Mouse (Mus musculus): ENCODE data around the gene Eno1. TPM values are rescaled to one million over a fixed set of nuclear protein-coding genes. Genes with fewer than 3 reads are reported as not detected.

Eno1 gene
- polyA plus RNA-seq, 1 experiment from 2014 or later = 1,728 TPM

- no peak overlapping the region for H3K4me2 ChIP-seq (replicated peaks; ENCODE audit: low read depth, low read length)
- no peaks in the 10 kb centered on the region for H3K27me3 ChIP-seq (ENCODE audit: control insufficient read depth, insufficient read depth, low read length)
- peak overlapping the region; percentile 49; the same call in 1 of the 2 replicates for H3K27ac ChIP-seq (ENCODE audit: low read depth, low read length)
- no peak for ATAC-seq (ENCODE audit: low FRiP score, low TSS enrichment)
- H3K4me3 ChIP-seq (ENCODE audit: low read length) = no peak overlapping the region
- 33% methylated on average over 8 of the region's 8 CpGs for WGBS
- no peaks in the 10 kb centered on the region for H3K9me3 ChIP-seq (ENCODE audit: control insufficient read depth, low read length)
- H3K9ac ChIP-seq (ENCODE audit: low read depth, low read length) = no peak overlapping the region
- H3K4me1 ChIP-seq (ENCODE audit: control insufficient read depth, insufficient read depth, low read length) = peaks cover 40% of the 10 kb centered on the region
- H3K36me3 ChIP-seq (ENCODE audit: control insufficient read depth, insufficient read depth, low read length) = peaks cover 9% of the 10 kb centered on the region; the same call in 1 of the 2 replicates
Observed at GRCm38 (mm10) chr4:150234599-150235327, 1.8 kb upstream of the Eno1 start.

DNA sequence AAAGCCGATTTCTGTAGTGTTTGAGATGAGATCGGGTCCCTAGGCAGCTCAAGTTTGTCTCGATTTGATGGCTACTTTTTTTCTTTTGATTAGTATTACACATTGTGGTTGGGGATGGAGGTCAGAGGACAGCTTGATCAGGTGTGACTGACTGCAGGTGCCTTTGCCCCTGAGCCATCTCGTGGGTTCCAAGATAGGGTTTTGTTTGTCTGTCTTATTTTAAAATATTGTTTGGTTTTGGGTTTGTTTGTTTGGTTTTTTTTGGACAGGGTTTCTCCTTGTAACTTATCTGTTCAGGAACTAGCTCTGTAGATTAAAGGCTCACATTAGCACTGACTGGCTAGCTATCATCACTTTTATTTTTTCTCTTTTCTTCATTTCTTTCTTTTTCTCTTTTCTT is 936 bp upstream of the Eno1 start:
- no peak for ATAC-seq (ENCODE audit: low FRiP score, low TSS enrichment)

DNA sequence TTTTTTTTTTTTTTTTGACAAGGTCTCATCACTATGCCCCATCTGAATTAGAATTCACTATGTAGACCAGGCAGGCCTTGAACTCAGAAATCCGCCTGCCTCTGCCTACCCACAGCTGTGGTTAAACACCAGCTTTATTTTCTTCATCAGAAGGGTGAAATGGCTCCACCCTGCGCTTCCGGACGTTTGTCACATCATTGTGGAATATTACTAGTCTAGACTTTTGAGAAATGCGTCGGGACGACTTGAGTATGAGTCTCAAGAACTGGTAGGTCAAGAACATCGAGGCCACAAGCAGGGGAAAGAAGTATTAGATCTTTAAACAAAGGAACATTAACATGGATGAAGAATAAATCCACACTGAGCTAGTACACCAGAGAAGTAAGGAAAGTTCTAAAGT is 490 bp upstream of the Eno1 start:
- Histone ChIP-seq H3K27me3 (ENCODE audit: control insufficient read depth, insufficient read depth, low read length) (no peaks in the 10 kb centered on the region), H3K9ac (ENCODE audit: low read depth, low read length) (peak overlapping the region; percentile 90; the same call in 1 of the 2 replicates), H3K9me3 (ENCODE audit: control insufficient read depth, low read length) (no peaks in the 10 kb centered on the region), H3K4me2 (replicated peaks; ENCODE audit: low read depth, low read length) (peak overlapping the region; percentile 53), H3K4me1 (ENCODE audit: control insufficient read depth, insufficient read depth, low read length) (peaks cover 31% of the 10 kb centered on the region), H3K4me3 (ENCODE audit: low read length) (peak overlapping the region; percentile 76), H3K27ac (ENCODE audit: low read depth, low read length) (peak overlapping the region; percentile 98), H3K36me3 (ENCODE audit: control insufficient read depth, insufficient read depth, low read length) (peaks cover 12% of the 10 kb centered on the region)
- WGBS = 81% methylated on average over 8 of the region's 8 CpGs
- no peak for ATAC-seq (ENCODE audit: low FRiP score, low TSS enrichment)

More for the DNA sequence above, 936 bp upstream of the Eno1 start:
- no peaks in the 10 kb centered on the region for H3K9me3 ChIP-seq (ENCODE audit: control insufficient read depth, low read length)
- H3K4me2 ChIP-seq (replicated peaks; ENCODE audit: low read depth, low read length) = no peak overlapping the region
- H3K27me3 ChIP-seq (ENCODE audit: control insufficient read depth, insufficient read depth, low read length) = no peaks in the 10 kb centered on the region
- H3K36me3 ChIP-seq (ENCODE audit: control insufficient read depth, insufficient read depth, low read length) = peaks cover 9% of the 10 kb centered on the region
- H3K4me1 ChIP-seq (ENCODE audit: control insufficient read depth, insufficient read depth, low read length) = peaks cover 35% of the 10 kb centered on the region
- H3K4me3 ChIP-seq (ENCODE audit: low read length) = no peak overlapping the region
- H3K9ac ChIP-seq (ENCODE audit: low read depth, low read length) = no peak overlapping the region
- no peak overlapping the region for H3K27ac ChIP-seq (ENCODE audit: low read depth, low read length)
- 76% methylated on average over 4 of the region's 4 CpGs for WGBS

- Histone ChIP-seq H3K4me1 (ENCODE audit: control insufficient read depth, insufficient read depth, low read length) (peaks cover 24% of the 10 kb centered on the region), H3K27ac (ENCODE audit: low read depth, low read length) (peak overlapping the region; percentile 98), H3K36me3 (ENCODE audit: control insufficient read depth, insufficient read depth, low read length) (peaks cover 30% of the 10 kb centered on the region), H3K4me2 (replicated peaks; ENCODE audit: low read depth, low read length) (peak overlapping the region; percentile 70), H3K9ac (ENCODE audit: low read depth, low read length) (peak overlapping the region; percentile 90), H3K27me3 (ENCODE audit: control insufficient read depth, insufficient read depth, low read length) (no peaks in the 10 kb centered on the region), H3K4me3 (ENCODE audit: low read length) (peak overlapping the region; percentile 76), H3K9me3 (ENCODE audit: control insufficient read depth, low read length) (no peaks in the 10 kb centered on the region)
- WGBS = under 1% methylated on average over 21 of the region's 21 CpGs
- no peak for ATAC-seq (ENCODE audit: low FRiP score, low TSS enrichment)
Observed at GRCm38 (mm10) chr4:150237636-150238361, 1.3 kb downstream of the Eno1 start.

DNA sequence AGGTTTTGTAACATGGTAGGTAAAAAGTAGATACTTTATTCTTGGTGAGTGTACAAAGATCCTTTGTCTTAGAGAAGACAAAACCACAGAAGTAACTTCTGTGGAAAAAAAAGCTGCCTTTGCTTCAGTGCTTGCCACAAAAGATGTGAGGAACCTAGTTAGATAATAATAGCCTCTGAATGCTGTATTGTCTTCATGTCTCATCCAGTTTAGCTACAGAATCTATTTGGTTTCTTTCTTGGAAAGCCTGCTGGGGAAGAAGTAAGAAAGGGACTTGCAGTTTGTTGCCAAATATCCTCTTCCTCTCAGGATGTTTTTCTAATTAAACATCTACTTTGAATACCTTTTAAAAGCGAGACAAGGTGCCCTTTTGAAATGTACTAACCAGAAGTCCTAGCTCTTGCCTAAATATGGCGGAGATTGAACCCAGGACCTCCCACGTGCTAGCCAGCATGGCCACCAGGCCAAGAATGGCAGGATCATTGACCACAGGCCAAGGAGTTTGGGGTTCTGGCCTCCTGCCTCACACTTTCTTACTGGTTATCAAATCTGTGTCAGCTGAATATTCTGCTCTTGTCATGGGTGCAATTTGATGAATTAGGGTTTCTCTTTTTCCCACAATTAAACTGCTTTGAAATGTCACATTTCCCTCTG is 2.0 kb downstream of the Eno1 start:
- Histone ChIP-seq H3K27ac (ENCODE audit: low read depth, low read length) (peak overlapping the region; percentile 67; the same call in 1 of the 2 replicates), H3K4me1 (ENCODE audit: control insufficient read depth, insufficient read depth, low read length) (peaks cover 24% of the 10 kb centered on the region), H3K9ac (ENCODE audit: low read depth, low read length) (peak overlapping the region; percentile 90), H3K9me3 (ENCODE audit: control insufficient read depth, low read length) (no peaks in the 10 kb centered on the region), H3K36me3 (ENCODE audit: control insufficient read depth, insufficient read depth, low read length) (peaks cover 37% of the 10 kb centered on the region), H3K4me3 (ENCODE audit: low read length) (peak overlapping the region; percentile 76), H3K4me2 (replicated peaks; ENCODE audit: low read depth, low read length) (peak overlapping the region; percentile 70), H3K27me3 (ENCODE audit: control insufficient read depth, insufficient read depth, low read length) (no peaks in the 10 kb centered on the region)
- 5% methylated on average over 3 of the region's 3 CpGs for WGBS
- ATAC-seq (ENCODE audit: low FRiP score, low TSS enrichment) = no peak

DNA sequence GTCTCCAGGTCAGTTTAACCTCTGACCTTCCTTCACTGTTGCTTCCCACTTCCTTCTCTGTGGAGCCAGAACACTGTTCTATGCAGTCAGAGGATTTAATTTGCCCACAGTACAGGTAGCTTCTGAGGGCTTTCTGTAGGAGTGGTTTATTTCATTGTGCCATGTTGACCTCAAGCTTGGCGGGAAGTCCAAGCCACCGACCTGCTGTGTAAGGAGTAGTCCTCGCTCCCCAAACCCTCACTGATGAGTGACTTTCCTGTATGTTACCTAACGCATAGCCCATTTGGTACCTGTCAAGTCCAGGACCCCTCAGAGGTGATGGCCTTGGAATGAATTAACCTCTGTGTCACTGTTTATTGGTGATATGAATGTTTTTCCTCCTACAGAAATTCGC is 2.6 kb downstream of the Eno1 start:
- 19% methylated on average over 5 of the region's 5 CpGs for WGBS
- Histone ChIP-seq H3K36me3 (ENCODE audit: control insufficient read depth, insufficient read depth, low read length) (peaks cover 43% of the 10 kb centered on the region), H3K27me3 (ENCODE audit: control insufficient read depth, insufficient read depth, low read length) (no peaks in the 10 kb centered on the region), H3K4me2 (replicated peaks; ENCODE audit: low read depth, low read length) (peak overlapping the region; percentile 70), H3K9ac (ENCODE audit: low read depth, low read length) (peak overlapping the region; percentile 90), H3K27ac (ENCODE audit: low read depth, low read length) (peak overlapping the region; percentile 67; the same call in 1 of the 2 replicates), H3K4me3 (ENCODE audit: low read length) (peak overlapping the region; percentile 76), H3K9me3 (ENCODE audit: control insufficient read depth, low read length) (no peaks in the 10 kb centered on the region), H3K4me1 (ENCODE audit: control insufficient read depth, insufficient read depth, low read length) (peaks cover 24% of the 10 kb centered on the region)
- no peak for ATAC-seq (ENCODE audit: low FRiP score, low TSS enrichment)

- WGBS = 26% methylated on average over 6 of the region's 6 CpGs
- Histone ChIP-seq H3K4me3 (ENCODE audit: low read length) (peak overlapping the region; percentile 76), H3K9ac (ENCODE audit: low read depth, low read length) (peak overlapping the region; percentile 90; the same call in 1 of the 2 replicates), H3K27ac (ENCODE audit: low read depth, low read length) (peak overlapping the region; percentile 39; the same call in 1 of the 2 replicates), H3K4me1 (ENCODE audit: control insufficient read depth, insufficient read depth, low read length) (peaks cover 24% of the 10 kb centered on the region), H3K9me3 (ENCODE audit: control insufficient read depth, low read length) (no peaks in the 10 kb centered on the region), H3K27me3 (ENCODE audit: control insufficient read depth, insufficient read depth, low read length) (no peaks in the 10 kb centered on the region), H3K4me2 (replicated peaks; ENCODE audit: low read depth, low read length) (peak overlapping the region; percentile 70), H3K36me3 (ENCODE audit: control insufficient read depth, insufficient read depth, low read length) (peaks cover 47% of the 10 kb centered on the region)
- ATAC-seq (ENCODE audit: low FRiP score, low TSS enrichment) = no peak
Observed at GRCm38 (mm10) chr4:150239503-150239902, 3.0 kb downstream of the Eno1 start.

DNA sequence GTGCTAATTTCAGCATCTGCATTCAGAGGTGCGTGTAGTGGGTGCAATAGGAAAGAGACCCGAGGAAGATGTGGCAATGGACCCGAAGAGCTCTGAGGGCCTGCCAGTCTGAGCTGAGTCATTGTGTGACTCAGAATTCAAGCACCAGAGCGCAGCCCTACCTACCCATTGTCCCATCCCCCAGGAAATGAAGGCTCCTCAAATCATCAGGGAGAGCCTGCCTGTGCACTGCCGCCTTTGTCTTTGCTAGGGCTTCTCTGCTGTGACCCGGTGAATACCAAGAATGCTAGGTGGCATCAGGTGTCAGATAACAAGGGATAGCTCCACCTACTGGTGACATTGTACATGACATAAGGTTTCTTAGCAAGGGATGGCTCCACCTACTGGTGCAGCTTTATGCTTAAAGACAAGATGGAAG is 3.4 kb downstream of the Eno1 start:
- peaks cover 24% of the 10 kb centered on the region for H3K4me1 ChIP-seq (ENCODE audit: control insufficient read depth, insufficient read depth, low read length)
- peak overlapping the region; percentile 76; the same call in 1 of the 2 replicates for H3K4me3 ChIP-seq (ENCODE audit: low read length)
- H3K9me3 ChIP-seq (ENCODE audit: control insufficient read depth, low read length) = no peaks in the 10 kb centered on the region
- H3K9ac ChIP-seq (ENCODE audit: low read depth, low read length) = no peak overlapping the region
- H3K27ac ChIP-seq (ENCODE audit: low read depth, low read length) = peak overlapping the region; percentile 39; the same call in 1 of the 2 replicates
- peak; percentile 26 for ATAC-seq (ENCODE audit: low FRiP score, low TSS enrichment)
- H3K4me2 ChIP-seq (replicated peaks; ENCODE audit: low read depth, low read length) = peak overlapping the region; percentile 70
- WGBS = 4% methylated on average over 6 of the region's 6 CpGs
- H3K27me3 ChIP-seq (ENCODE audit: control insufficient read depth, insufficient read depth, low read length) = no peaks in the 10 kb centered on the region
- H3K36me3 ChIP-seq (ENCODE audit: control insufficient read depth, insufficient read depth, low read length) = peaks cover 51% of the 10 kb centered on the region

Measured in kidney, embryonic 14.5 days (tissue).